Mouse (Mus musculus): ENCODE measurements at regions not wholly inside any gene's neighbourhood (a gene's known extent, or its start where the extent isn't known, plus 50 kb on each side); places are given as distances from the start of the nearest gene placed in this dataset.

- 80% methylated on average over 8 of the region's 8 CpGs for WGBS
These were observed 81.6 kb upstream of the Bach2 start for GRCm38 (mm10) chr4:32156965-32157364.

GRCm38 (mm10) chr4:32158451-32158850 lies 80.2 kb upstream of the Bach2 start:
- H3K27ac ChIP-seq (replicated peaks) = no peak overlapping the region
- H3K4me2 ChIP-seq (replicated peaks) = no peak overlapping the region
- H3K9me3 ChIP-seq = no peaks in the 10 kb centered on the region
- WGBS = 54% methylated on average over 5 of the region's 5 CpGs
- H3K9ac ChIP-seq (replicated peaks) = no peak overlapping the region
- peaks cover 26% of the 10 kb centered on the region for H3K4me1 ChIP-seq
- H3K27me3 ChIP-seq = no peaks in the 10 kb centered on the region
- no peak for ATAC-seq (ENCODE audit: low FRiP score, low read depth)
- H3K4me3 ChIP-seq = no peak overlapping the region
- no peaks in the 10 kb centered on the region for H3K36me3 ChIP-seq

More at GRCm38 (mm10) chr4:32156965-32157364, 81.6 kb upstream of the Bach2 start:
- Histone ChIP-seq H3K9me3 (no peaks in the 10 kb centered on the region), H3K36me3 (no peaks in the 10 kb centered on the region), H3K9ac (replicated peaks) (no peak overlapping the region), H3K4me3 (no peak overlapping the region), H3K4me1 (peaks cover 21% of the 10 kb centered on the region), H3K27me3 (no peaks in the 10 kb centered on the region), H3K4me2 (replicated peaks) (no peak overlapping the region), H3K27ac (replicated peaks) (no peak overlapping the region)
- ATAC-seq (ENCODE audit: low FRiP score, low read depth) = no peak

- Histone ChIP-seq H3K9ac (replicated peaks) (no peak overlapping the region), H3K9me3 (no peaks in the 10 kb centered on the region), H3K27ac (replicated peaks) (no peak overlapping the region), H3K36me3 (no peaks in the 10 kb centered on the region), H3K4me2 (replicated peaks) (no peak overlapping the region), H3K4me1 (peaks cover 26% of the 10 kb centered on the region), H3K4me3 (no peak overlapping the region), H3K27me3 (no peaks in the 10 kb centered on the region)
- no peak for ATAC-seq (ENCODE audit: low FRiP score, low read depth)
- 31% methylated on average over 4 of the region's 4 CpGs for WGBS
These were observed 79.7 kb upstream of the Bach2 start for GRCm38 (mm10) chr4:32158886-32159285.

GRCm38 (mm10) chr4:32160815-32161214 lies 77.8 kb upstream of the Bach2 start:
- WGBS = 59% methylated on average over 2 of the region's 2 CpGs
- no peak overlapping the region for H3K27ac ChIP-seq (replicated peaks)

GRCm38 (mm10) chr4:32161871-32162656 lies 76.5 kb upstream of the Bach2 start:
- Histone ChIP-seq H3K27ac (replicated peaks) (0 out of 2 replicates have a peak overlapping the region, but pooled peaks have one; percentile 15), H3K9ac (replicated peaks) (no peak overlapping the region), H3K36me3 (no peaks in the 10 kb centered on the region), H3K27me3 (peaks cover 21% of the 10 kb centered on the region), H3K4me2 (replicated peaks) (no peak overlapping the region), H3K4me3 (no peak overlapping the region), H3K4me1 (peaks cover 32% of the 10 kb centered on the region), H3K9me3 (no peaks in the 10 kb centered on the region)
- WGBS = 55% methylated on average over 10 of the region's 10 CpGs
- peak; percentile 36; the same call in 1 of the 2 replicates for ATAC-seq (ENCODE audit: low FRiP score, low read depth)

More at GRCm38 (mm10) chr4:32160815-32161214, 77.8 kb upstream of the Bach2 start:
- peaks cover 26% of the 10 kb centered on the region for H3K4me1 ChIP-seq
- no peak overlapping the region for H3K4me2 ChIP-seq (replicated peaks)
- H3K4me3 ChIP-seq = no peak overlapping the region
- H3K9ac ChIP-seq (replicated peaks) = no peak overlapping the region
- H3K27me3 ChIP-seq = peaks cover 12% of the 10 kb centered on the region; the same call in 1 of the 2 replicates
- no peak for ATAC-seq (ENCODE audit: low FRiP score, low read depth)
- no peaks in the 10 kb centered on the region for H3K36me3 ChIP-seq
- no peaks in the 10 kb centered on the region for H3K9me3 ChIP-seq

- no peak for ATAC-seq (ENCODE audit: low FRiP score, low read depth)
- Histone ChIP-seq H3K9ac (replicated peaks) (no peak overlapping the region), H3K4me1 (peaks cover 36% of the 10 kb centered on the region), H3K36me3 (no peaks in the 10 kb centered on the region), H3K4me3 (no peak overlapping the region), H3K27me3 (peaks cover 21% of the 10 kb centered on the region), H3K27ac (replicated peaks) (no peak overlapping the region), H3K4me2 (replicated peaks) (no peak overlapping the region), H3K9me3 (no peaks in the 10 kb centered on the region)
- 89% methylated on average over 12 of the region's 12 CpGs for WGBS
These were observed 75.8 kb upstream of the Bach2 start for GRCm38 (mm10) chr4:32162694-32163240.

- ATAC-seq (ENCODE audit: low FRiP score, low read depth) = no peak
- Histone ChIP-seq H3K4me3 (no peak overlapping the region), H3K4me2 (replicated peaks) (no peak overlapping the region), H3K4me1 (peaks cover 30% of the 10 kb centered on the region), H3K9me3 (no peaks in the 10 kb centered on the region), H3K27me3 (peaks cover 21% of the 10 kb centered on the region), H3K36me3 (no peaks in the 10 kb centered on the region), H3K9ac (replicated peaks) (no peak overlapping the region), H3K27ac (replicated peaks) (no peak overlapping the region)
- WGBS = 90% methylated on average over 11 of the region's 11 CpGs
These were observed 74.4 kb upstream of the Bach2 start for GRCm38 (mm10) chr4:32164081-32164641.

GRCm38 (mm10) chr4:32164736-32165241 lies 73.8 kb upstream of the Bach2 start:
- no peak overlapping the region for H3K4me3 ChIP-seq
- 80% methylated on average over 11 of the region's 11 CpGs for WGBS
- peaks cover 21% of the 10 kb centered on the region for H3K27me3 ChIP-seq
- H3K27ac ChIP-seq (replicated peaks) = no peak overlapping the region
- no peaks in the 10 kb centered on the region for H3K36me3 ChIP-seq
- H3K4me2 ChIP-seq (replicated peaks) = no peak overlapping the region
- peaks cover 30% of the 10 kb centered on the region for H3K4me1 ChIP-seq
- H3K9ac ChIP-seq (replicated peaks) = no peak overlapping the region
- no peak for ATAC-seq (ENCODE audit: low FRiP score, low read depth)
- no peaks in the 10 kb centered on the region for H3K9me3 ChIP-seq

- H3K27me3 ChIP-seq = peaks cover 21% of the 10 kb centered on the region
- no peak overlapping the region for H3K9ac ChIP-seq (replicated peaks)
- no peak overlapping the region for H3K27ac ChIP-seq (replicated peaks)
- WGBS = 53% methylated on average over 12 of the region's 12 CpGs
- no peak for ATAC-seq (ENCODE audit: low FRiP score, low read depth)
- no peaks in the 10 kb centered on the region for H3K36me3 ChIP-seq
- peaks cover 21% of the 10 kb centered on the region for H3K4me1 ChIP-seq
- H3K4me3 ChIP-seq = no peak overlapping the region
- no peaks in the 10 kb centered on the region for H3K9me3 ChIP-seq
- H3K4me2 ChIP-seq (replicated peaks) = no peak overlapping the region
These were observed 72.6 kb upstream of the Bach2 start for GRCm38 (mm10) chr4:32165918-32166528.

GRCm38 (mm10) chr4:32167151-32167550 lies 71.5 kb upstream of the Bach2 start:
- Histone ChIP-seq H3K27me3 (peaks cover 21% of the 10 kb centered on the region), H3K9ac (replicated peaks) (no peak overlapping the region), H3K27ac (replicated peaks) (no peak overlapping the region), H3K36me3 (no peaks in the 10 kb centered on the region), H3K4me2 (replicated peaks) (no peak overlapping the region), H3K4me1 (peaks cover 13% of the 10 kb centered on the region), H3K9me3 (no peaks in the 10 kb centered on the region), H3K4me3 (no peak overlapping the region)
- WGBS = 60% methylated on average over 11 of the region's 11 CpGs
- ATAC-seq (ENCODE audit: low FRiP score, low read depth) = no peak

GRCm38 (mm10) chr4:32170106-32170459 lies 68.5 kb upstream of the Bach2 start:
- no peaks in the 10 kb centered on the region for H3K36me3 ChIP-seq
- H3K4me2 ChIP-seq (replicated peaks) = no peak overlapping the region
- no peak for ATAC-seq (ENCODE audit: low FRiP score, low read depth)
- no peak overlapping the region for H3K9ac ChIP-seq (replicated peaks)
- H3K27ac ChIP-seq (replicated peaks) = no peak overlapping the region
- H3K27me3 ChIP-seq = peaks cover 12% of the 10 kb centered on the region
- peaks cover 10% of the 10 kb centered on the region; the same call in 1 of the 2 replicates for H3K4me1 ChIP-seq
- H3K9me3 ChIP-seq = no peaks in the 10 kb centered on the region
- WGBS = 68% methylated on average over 4 of the region's 4 CpGs
- H3K4me3 ChIP-seq = no peak overlapping the region
